Mouse (Mus musculus) thymus, adult 2 months (tissue): ENCODE measurements at regions not wholly inside any gene's neighbourhood (a gene's known extent, or its start where the extent isn't known, plus 50 kb on each side); places are given as distances from the start of the nearest gene placed in this dataset.

Experiments used
- CTCF ChIP-seq: fragments of 200-500 bp; IDR thresholded peaks from 2 replicates; pipeline ENCODE4 v1.5.1; 2012; ENCODE audit warnings: mild to moderate bottlenecking, control low read depth, low read length, moderate library complexity, borderline replicate concordance; ENCODE audit not compliant: control insufficient read depth, poor library complexity, insufficient read depth; ENCODE audit errors: extremely low read depth
- POLR2A ChIP-seq: fragments of 200-500 bp; IDR thresholded peaks from 2 replicates; pipeline ENCODE4 v1.6.1; 2012; ENCODE audit warnings: mild to moderate bottlenecking, low read length, control low read depth, moderate library complexity; ENCODE audit not compliant: control insufficient read depth, poor library complexity, insufficient read depth; ENCODE audit errors: extremely low read depth

GRCm38 (mm10) chr13:97380366-97380765 is 139.5 kb downstream of the Enc1 start:
- no peak for TF ChIP-seq CTCF
- TF ChIP-seq POLR2A, result no peak
